Mouse (Mus musculus): ENCODE results near the gene Mrrf. TPM values are rescaled to one million over a fixed set of nuclear protein-coding genes. Genes with fewer than 3 reads are reported as not detected.

Gene Mrrf
- total and polyA plus RNA-seq, 2 experiments from 2014 or later = 29.7 to 38.5 TPM

DNA sequence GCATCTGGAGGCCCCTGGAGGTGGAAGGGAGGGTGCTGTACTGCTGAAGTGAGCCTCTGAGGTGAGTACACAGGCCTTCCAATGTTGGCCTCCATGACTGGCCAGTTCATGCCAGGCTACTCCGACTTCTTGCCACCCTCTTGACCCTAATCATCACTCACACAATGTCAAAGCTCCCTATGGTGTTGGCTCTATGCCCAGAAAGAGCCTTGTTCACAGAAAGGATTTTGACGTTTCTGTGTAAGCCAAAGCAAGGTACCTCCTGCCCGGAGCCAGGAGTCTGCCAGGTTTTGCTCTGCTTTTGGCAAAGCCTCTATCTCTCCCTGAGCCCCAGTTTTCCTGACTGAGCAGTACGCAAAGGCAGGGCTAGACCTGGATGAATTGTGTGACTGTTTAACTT lies 99.7 kb downstream of the Mrrf start:
- Histone ChIP-seq H3K4me3 (ENCODE audit: low read depth, low read length) (no peak overlapping the region), H3K9ac (replicated peaks; ENCODE audit: low read depth, low read length) (no peak overlapping the region), H3K4me1 (ENCODE audit: control insufficient read depth, insufficient read depth) (peaks cover 28% of the 10 kb centered on the region), H3K4me2 (ENCODE audit: low read depth, low read length) (no peak overlapping the region), H3K9me3 (replicated peaks; ENCODE audit: control insufficient read depth, low read length) (no peaks in the 10 kb centered on the region), H3K36me3 (replicated peaks; ENCODE audit: control insufficient read depth, insufficient read depth, low read length) (peaks cover 9% of the 10 kb centered on the region; the same call in 1 of the 2 replicates), H3K27me3 (ENCODE audit: control insufficient read depth, insufficient read depth, low read length) (no peaks in the 10 kb centered on the region), H3K27ac (ENCODE audit: low read depth) (peak overlapping the region; percentile 36; the same call in 1 of the 2 replicates)
- ATAC-seq (ENCODE audit: insufficient read depth, low read depth) (peak; percentile 86), DNase-seq (ENCODE audit: low spot score) (peak; percentile 92)
- 3% methylated on average over 4 of the region's 4 CpGs for WGBS
- peak; percentile 47; the same call in 1 of the 2 replicates for TF ChIP-seq EP300 (IDR thresholded peaks at IDR 0.05; ENCODE audit: low read depth)
- TF ChIP-seq CTCF (IDR thresholded peaks at IDR 0.05; ENCODE audit: low read depth) = no peak

- peaks cover 28% of the 10 kb centered on the region for H3K4me1 ChIP-seq (ENCODE audit: control insufficient read depth, insufficient read depth)
- DNase-seq (ENCODE audit: low spot score) = no peak
- ATAC-seq (ENCODE audit: insufficient read depth, low read depth) = no peak
- H3K9ac ChIP-seq (replicated peaks; ENCODE audit: low read depth, low read length) = no peak overlapping the region
- 73% methylated on average over 5 of the region's 5 CpGs for WGBS
- TF ChIP-seq CTCF (IDR thresholded peaks at IDR 0.05; ENCODE audit: low read depth) (no peak), EP300 (IDR thresholded peaks at IDR 0.05; ENCODE audit: low read depth) (no peak)
- no peak overlapping the region for H3K4me2 ChIP-seq (ENCODE audit: low read depth, low read length)
- no peaks in the 10 kb centered on the region for H3K27me3 ChIP-seq (ENCODE audit: control insufficient read depth, insufficient read depth, low read length)
- peaks cover 9% of the 10 kb centered on the region; the same call in 1 of the 2 replicates for H3K36me3 ChIP-seq (replicated peaks; ENCODE audit: control insufficient read depth, insufficient read depth, low read length)
- no peak overlapping the region for H3K27ac ChIP-seq (ENCODE audit: low read depth)
- no peak overlapping the region for H3K4me3 ChIP-seq (ENCODE audit: low read depth, low read length)
- no peaks in the 10 kb centered on the region for H3K9me3 ChIP-seq (replicated peaks; ENCODE audit: control insufficient read depth, low read length)
These were observed 100.7 kb downstream of the Mrrf start for GRCm38 (mm10) chr2:36236889-36237288.

DNA sequence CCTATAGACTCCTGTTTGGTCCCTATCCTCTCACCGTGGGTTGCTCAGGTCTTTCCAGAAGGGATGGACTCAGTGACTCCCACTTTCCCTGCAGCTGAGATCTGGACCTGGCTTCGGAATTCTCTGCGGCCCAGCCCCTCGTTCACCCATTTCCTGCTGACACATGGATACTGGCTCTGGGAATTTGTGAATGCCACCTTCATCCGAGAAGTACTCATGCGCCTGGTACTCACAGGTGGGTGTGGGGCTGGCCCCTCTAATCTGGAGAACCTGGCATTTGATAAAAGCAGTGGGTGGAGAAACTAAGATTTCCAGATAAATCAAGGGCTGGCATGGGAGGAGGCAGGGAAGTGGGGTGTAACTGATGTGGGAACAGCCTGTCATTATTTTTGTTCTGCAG lies 101.4 kb downstream of the Mrrf start:
- no peak overlapping the region for H3K4me2 ChIP-seq (ENCODE audit: low read depth, low read length)
- H3K4me3 ChIP-seq (ENCODE audit: low read depth, low read length) = no peak overlapping the region
- 81% methylated on average over 6 of the region's 6 CpGs for WGBS
- no peak overlapping the region for H3K9ac ChIP-seq (replicated peaks; ENCODE audit: low read depth, low read length)
- no peak for DNase-seq (ENCODE audit: low spot score)
- no peak for ATAC-seq (ENCODE audit: insufficient read depth, low read depth)
- no peak for TF ChIP-seq EP300 (IDR thresholded peaks at IDR 0.05; ENCODE audit: low read depth)
- TF ChIP-seq CTCF (IDR thresholded peaks at IDR 0.05; ENCODE audit: low read depth) = no peak
- no peaks in the 10 kb centered on the region for H3K9me3 ChIP-seq (replicated peaks; ENCODE audit: control insufficient read depth, low read length)
- no peaks in the 10 kb centered on the region for H3K27me3 ChIP-seq (ENCODE audit: control insufficient read depth, insufficient read depth, low read length)
- H3K4me1 ChIP-seq (ENCODE audit: control insufficient read depth, insufficient read depth) = peaks cover 28% of the 10 kb centered on the region
- H3K27ac ChIP-seq (ENCODE audit: low read depth) = no peak overlapping the region
- H3K36me3 ChIP-seq (replicated peaks; ENCODE audit: control insufficient read depth, insufficient read depth, low read length) = peaks cover 9% of the 10 kb centered on the region; the same call in 1 of the 2 replicates

GRCm38 (mm10) chr2:36238467-36238866 lies 102.3 kb downstream of the Mrrf start:
- TF ChIP-seq CTCF (IDR thresholded peaks at IDR 0.05; ENCODE audit: low read depth) = no peak
- no peak for TF ChIP-seq EP300 (IDR thresholded peaks at IDR 0.05; ENCODE audit: low read depth)
- H3K36me3 ChIP-seq (replicated peaks; ENCODE audit: control insufficient read depth, insufficient read depth, low read length) = peaks cover 9% of the 10 kb centered on the region; the same call in 1 of the 2 replicates
- no peaks in the 10 kb centered on the region for H3K27me3 ChIP-seq (ENCODE audit: control insufficient read depth, insufficient read depth, low read length)
- DNase-seq (ENCODE audit: low spot score) (no peak), ATAC-seq (ENCODE audit: insufficient read depth, low read depth) (no peak)
- no peaks in the 10 kb centered on the region for H3K9me3 ChIP-seq (replicated peaks; ENCODE audit: control insufficient read depth, low read length)
- no peak overlapping the region for H3K27ac ChIP-seq (ENCODE audit: low read depth)
- no peak overlapping the region for H3K4me2 ChIP-seq (ENCODE audit: low read depth, low read length)
- no peak overlapping the region for H3K4me3 ChIP-seq (ENCODE audit: low read depth, low read length)
- 76% methylated on average over 3 of the region's 3 CpGs for WGBS
- H3K4me1 ChIP-seq (ENCODE audit: control insufficient read depth, insufficient read depth) = peaks cover 28% of the 10 kb centered on the region
- no peak overlapping the region for H3K9ac ChIP-seq (replicated peaks; ENCODE audit: low read depth, low read length)

GRCm38 (mm10) chr2:36238951-36239350 lies 102.8 kb downstream of the Mrrf start:
- Histone ChIP-seq H3K36me3 (replicated peaks; ENCODE audit: control insufficient read depth, insufficient read depth, low read length) (peaks cover 9% of the 10 kb centered on the region; the same call in 1 of the 2 replicates), H3K4me2 (ENCODE audit: low read depth, low read length) (no peak overlapping the region), H3K9ac (replicated peaks; ENCODE audit: low read depth, low read length) (no peak overlapping the region), H3K27me3 (ENCODE audit: control insufficient read depth, insufficient read depth, low read length) (no peaks in the 10 kb centered on the region), H3K4me1 (ENCODE audit: control insufficient read depth, insufficient read depth) (peaks cover 28% of the 10 kb centered on the region), H3K9me3 (replicated peaks; ENCODE audit: control insufficient read depth, low read length) (no peaks in the 10 kb centered on the region), H3K4me3 (ENCODE audit: low read depth, low read length) (no peak overlapping the region), H3K27ac (ENCODE audit: low read depth) (no peak overlapping the region)
- 82% methylated on average over 2 of the region's 2 CpGs for WGBS
- TF ChIP-seq EP300 (IDR thresholded peaks at IDR 0.05; ENCODE audit: low read depth) (no peak), CTCF (IDR thresholded peaks at IDR 0.05; ENCODE audit: low read depth) (no peak)
- ATAC-seq (ENCODE audit: insufficient read depth, low read depth) (no peak), DNase-seq (ENCODE audit: low spot score) (no peak)

Other genes with a start within 250 kb of the Mrrf start
- gene Ttll11, start 156.5 kb upstream of the Mrrf start, total RNA-seq (2014; rRNA removed; ENCODE audit: low replicate concordance) = 3.9 and 5.0 TPM in 2 replicates
- 1.5 and 1.7 TPM in 2 replicates for gene Ttll11, start 156.5 kb upstream of the Mrrf start, polyA plus RNA-seq (2015; fragmentation: Nextera tagmentation; extraction: Ambion mirVana)
- 207 and 252 TPM in 2 replicates for gene Ndufa8, start 87.0 kb upstream of the Mrrf start, total RNA-seq (2014; rRNA removed; ENCODE audit: low replicate concordance)
- gene Ndufa8, start 87.0 kb upstream of the Mrrf start, polyA plus RNA-seq (2015; fragmentation: Nextera tagmentation; extraction: Ambion mirVana) = 915 and 927 TPM in 2 replicates
- gene Morn5, start 86.9 kb upstream of the Mrrf start, total RNA-seq (2014; rRNA removed; ENCODE audit: low replicate concordance) = not detected in 2 replicates
- 0.56 TPM in 1 of 2 replicates, not detected in the other for gene Morn5, start 86.9 kb upstream of the Mrrf start, polyA plus RNA-seq (2015; fragmentation: Nextera tagmentation; extraction: Ambion mirVana)
- gene Lhx6, start 31.0 kb upstream of the Mrrf start, total RNA-seq (2014; rRNA removed; ENCODE audit: low replicate concordance) = 3.8 and 9.2 TPM in 2 replicates
- 1.6 and 1.8 TPM in 2 replicates for gene Lhx6, start 31.0 kb upstream of the Mrrf start, polyA plus RNA-seq (2015; fragmentation: Nextera tagmentation; extraction: Ambion mirVana)
- 54.6 and 60.5 TPM in 2 replicates for gene Rbm18, start 384 bp downstream of the Mrrf start, total RNA-seq (2014; rRNA removed; ENCODE audit: low replicate concordance)
- gene Rbm18, start 384 bp downstream of the Mrrf start, polyA plus RNA-seq (2015; fragmentation: Nextera tagmentation; extraction: Ambion mirVana) = 53.4 and 54.2 TPM in 2 replicates
- gene Ptgs1, start 94.0 kb downstream of the Mrrf start, total RNA-seq (2014; rRNA removed; ENCODE audit: low replicate concordance) = 49.7 and 55.9 TPM in 2 replicates
- 21.6 and 21.9 TPM in 2 replicates for gene Ptgs1, start 94.0 kb downstream of the Mrrf start, polyA plus RNA-seq (2015; fragmentation: Nextera tagmentation; extraction: Ambion mirVana)
- gene Olfr338, start 237.1 kb downstream of the Mrrf start, total RNA-seq (2014; rRNA removed; ENCODE audit: low replicate concordance) = not detected in 2 replicates
- not detected in 2 replicates for gene Olfr338, start 237.1 kb downstream of the Mrrf start, polyA plus RNA-seq (2015; fragmentation: Nextera tagmentation; extraction: Ambion mirVana)